In genomic region chr17:85071088-85071775, GRCm38 (mm10) we compare ENCODE assay signal across 16 mouse cellular contexts. TPM values are rescaled to one million over a fixed set of nuclear protein-coding genes. Genes with fewer than 3 reads are reported as not detected.
DNase-seq lines count a peak whose midpoint lies in the region; ATAC-seq and TF ChIP-seq lines count a peak whose summit lies in the region.
"Had no signal": no experiment of that assay in that cellular context is flagged by ENCODE, and none has a peak within 500 bp of the region (broad histone marks: within the 10 kb centered on the region; RNA-seq: fewer than 3 reads in every experiment).

No protein-coding gene starts in this region.

- H3K9ac ChIP-seq in hindbrain, postnatal 0 days (replicated peaks; ENCODE audit: low read length): no peak overlapping the region
- H3K9ac ChIP-seq in midbrain, postnatal 0 days (replicated peaks; ENCODE audit: low read length, poor library complexity, severe bottlenecking): no peak overlapping the region
- no peak overlapping the region for H3K9ac ChIP-seq in midbrain, embryonic 14.5 days (replicated peaks; ENCODE audit: low read length)
- no peak overlapping the region for H3K9ac ChIP-seq in CH12.LX (ENCODE audit: insufficient read depth, low read depth)
- H3K9ac ChIP-seq: hindbrain, embryonic 15.5 days had no signal

- WGBS in hindbrain, postnatal 0 days: 85% methylated on average over 8 of the region's 8 CpGs
- WGBS in hindbrain, embryonic 10.5 days: 93% methylated on average over 8 of the region's 8 CpGs
- WGBS in midbrain, postnatal 0 days: 93% methylated on average over 8 of the region's 8 CpGs
- WGBS in midbrain, embryonic 14.5 days: 89% methylated on average over 8 of the region's 8 CpGs
- 87% methylated on average over 8 of the region's 8 CpGs for WGBS in bone marrow, adult 2 months

- no peaks in the 10 kb centered on the region for H3K9me3 ChIP-seq in hindbrain, postnatal 0 days (ENCODE audit: low read length)
- H3K9me3 ChIP-seq in hindbrain, embryonic 10.5 days: no peaks in the 10 kb centered on the region
- H3K9me3 ChIP-seq in midbrain, postnatal 0 days (ENCODE audit: low read length): no peaks in the 10 kb centered on the region
- H3K9me3 ChIP-seq in midbrain, embryonic 14.5 days (ENCODE audit: control insufficient read depth, low read length): no peaks in the 10 kb centered on the region
- H3K9me3 ChIP-seq in CH12.LX (replicated peaks; ENCODE audit: low read length): no peaks in the 10 kb centered on the region
- H3K9me3 ChIP-seq: hindbrain, embryonic 15.5 days had no signal

- no peak for TF ChIP-seq EP300 in CH12.LX (IDR thresholded peaks at IDR 0.05; ENCODE audit: low read length)

- ATAC-seq in hindbrain, postnatal 0 days: no peak
- ATAC-seq in midbrain, postnatal 0 days (ENCODE audit: low FRiP score): no peak
- ATAC-seq in midbrain, embryonic 14.5 days (ENCODE audit: low FRiP score, low TSS enrichment): no peak
- ATAC-seq: midbrain, embryonic 16.5 days had no signal

- TF ChIP-seq RAD21 in CH12.LX (IDR thresholded peaks at IDR 0.05; ENCODE audit: low read depth, low read length): no peak

- no peak for TF ChIP-seq POLR2A in CH12.LX (IDR thresholded peaks at IDR 0.05; ENCODE audit: low read depth, low read length)
- no peak for TF ChIP-seq POLR2A in bone marrow, adult 2 months (IDR thresholded peaks at IDR 0.05; ENCODE audit: borderline replicate concordance, control insufficient read depth, low read depth, low read length)

- H3K27ac ChIP-seq in hindbrain, postnatal 0 days: no peak overlapping the region
- no peak overlapping the region for H3K27ac ChIP-seq in hindbrain, embryonic 10.5 days
- no peak overlapping the region for H3K27ac ChIP-seq in midbrain, postnatal 0 days (ENCODE audit: low read depth, low read length)
- H3K27ac ChIP-seq in midbrain, embryonic 14.5 days (replicated peaks; ENCODE audit: low read depth, low read length): no peak overlapping the region
- no peak overlapping the region for H3K27ac ChIP-seq in CH12.LX (ENCODE audit: insufficient read depth, low read depth)
- H3K27ac ChIP-seq in bone marrow, adult 2 months (ENCODE audit: control insufficient read depth, insufficient read depth, low read depth, low read length, poor library complexity): no peak overlapping the region
- H3K27ac ChIP-seq: hindbrain, embryonic 15.5 days had no signal

- no peaks in the 10 kb centered on the region for H3K4me1 ChIP-seq in hindbrain, postnatal 0 days (ENCODE audit: insufficient read depth, low read length)
- peaks cover 8% of the 10 kb centered on the region; the same call in 1 of the 2 replicates for H3K4me1 ChIP-seq in hindbrain, embryonic 10.5 days (replicated peaks)
- no peaks in the 10 kb centered on the region for H3K4me1 ChIP-seq in midbrain, postnatal 0 days (ENCODE audit: insufficient read depth, low read length)
- no peaks in the 10 kb centered on the region for H3K4me1 ChIP-seq in midbrain, embryonic 14.5 days (ENCODE audit: control insufficient read depth, insufficient read depth, low read length)
- H3K4me1 ChIP-seq in CH12.LX (ENCODE audit: control insufficient read depth in 1 of 2, insufficient read depth in 2 of 2): no peaks in the 10 kb centered on the region
- no peaks in the 10 kb centered on the region for H3K4me1 ChIP-seq in bone marrow, adult 2 months (ENCODE audit: control insufficient read depth, insufficient read depth, low read length)

- dilution Hi-C loops in CH12.LX (cut with MboI; ENCODE audit: extremely low pct_ligation_motif_present, extremely low pct_unique_long_range_greater_than_20kb, low sequenced_read_pairs): no loop called here

- peak; percentile 46 for TF ChIP-seq CTCF in hindbrain, postnatal 0 days (IDR thresholded peaks at IDR 0.05; ENCODE audit: low read depth)
- TF ChIP-seq CTCF in midbrain, postnatal 0 days (IDR thresholded peaks at IDR 0.05): peak; percentile 55
- TF ChIP-seq CTCF in CH12.LX (conservative IDR thresholded peaks at IDR 0.05 in 1 of 2, IDR thresholded peaks at IDR 0.05 in 1 of 2; ENCODE audit: low read depth in 2 of 2, low read length in 2 of 2): peak; percentile 31 to 41; a peak in 2 of 4 replicates
- TF ChIP-seq CTCF in bone marrow, adult 2 months (IDR thresholded peaks at IDR 0.05; ENCODE audit: control insufficient read depth, insufficient read depth, low read length): peak; percentile 35; the same call in 1 of the 2 replicates

- no peak for DNase-seq in hindbrain, postnatal 0 days (ENCODE audit: low spot score)
- no peak for DNase-seq in hindbrain, embryonic 10.5 days (ENCODE audit: low spot score)
- no peak for DNase-seq in midbrain, postnatal 0 days (ENCODE audit: low spot score)
- DNase-seq in midbrain, embryonic 14.5 days: no peak
- DNase-seq in CH12.LX (ENCODE audit: extremely low read depth): no peak
- DNase-seq in urinary bladder, postnatal 36 days (ENCODE audit: low spot score in 2 of 2): no peak
- DNase-seq: adrenal gland, postnatal 14 days; gastrocnemius, postnatal 25 days; left cerebral cortex, postnatal 4 days; right cerebral cortex, postnatal 25 days; thymus, postnatal 14 days had no signal

- no peak overlapping the region for H3K4me2 ChIP-seq in hindbrain, postnatal 0 days (ENCODE audit: low read depth, low read length)
- H3K4me2 ChIP-seq in midbrain, postnatal 0 days (ENCODE audit: low read depth, low read length, poor library complexity, severe bottlenecking): no peak overlapping the region
- no peak overlapping the region for H3K4me2 ChIP-seq in midbrain, embryonic 14.5 days (ENCODE audit: low read length)
- no peak overlapping the region for H3K4me2 ChIP-seq in CH12.LX (ENCODE audit: insufficient read depth, low read depth, poor library complexity, severe bottlenecking)
- H3K4me2 ChIP-seq: hindbrain, embryonic 15.5 days had no signal

- no peaks in the 10 kb centered on the region for H3K27me3 ChIP-seq in hindbrain, postnatal 0 days (ENCODE audit: insufficient read depth, low read length)
- H3K27me3 ChIP-seq in hindbrain, embryonic 10.5 days (ENCODE audit: insufficient read depth, poor library complexity, severe bottlenecking): no peaks in the 10 kb centered on the region
- H3K27me3 ChIP-seq in midbrain, postnatal 0 days (ENCODE audit: insufficient read depth, low read length): no peaks in the 10 kb centered on the region
- no peaks in the 10 kb centered on the region for H3K27me3 ChIP-seq in midbrain, embryonic 14.5 days (ENCODE audit: control insufficient read depth, insufficient read depth, low read length)
- no peaks in the 10 kb centered on the region for H3K27me3 ChIP-seq in CH12.LX (replicated peaks)
- H3K27me3 ChIP-seq: hindbrain, embryonic 15.5 days had no signal

- in situ Hi-C loops in CH12.LX (cut with MboI; ENCODE audit: low pct_ligation_motif_present, low pct_unique_long_range_greater_than_20kb, low sequenced_read_pairs): no loop called here

- no peak overlapping the region for H3K4me3 ChIP-seq in hindbrain, postnatal 0 days (ENCODE audit: low read length)
- no peak overlapping the region for H3K4me3 ChIP-seq in hindbrain, embryonic 10.5 days
- H3K4me3 ChIP-seq in midbrain, postnatal 0 days (ENCODE audit: low read depth, low read length): no peak overlapping the region
- H3K4me3 ChIP-seq in midbrain, embryonic 14.5 days (replicated peaks; ENCODE audit: low read depth, low read length): no peak overlapping the region
- no peak overlapping the region for H3K4me3 ChIP-seq in CH12.LX (replicated peaks in 1 of 3; ENCODE audit: low read depth in 2 of 3, low read length in 2 of 3, poor library complexity in 1 of 3)
- H3K4me3 ChIP-seq in bone marrow, adult 2 months (replicated peaks; ENCODE audit: control insufficient read depth, low read depth, low read length): no peak overlapping the region
- H3K4me3 ChIP-seq: erythroblast, embryonic 14.5 days; hindbrain, embryonic 15.5 days had no signal

- no peaks in the 10 kb centered on the region for H3K79me2 ChIP-seq in CH12.LX (replicated peaks; ENCODE audit: control insufficient read depth, extremely low read depth, insufficient read depth, poor library complexity, severe bottlenecking)

- H3K36me3 ChIP-seq in hindbrain, postnatal 0 days (ENCODE audit: insufficient read depth, low read length): peaks cover 48% of the 10 kb centered on the region
- H3K36me3 ChIP-seq in hindbrain, embryonic 10.5 days: peaks cover 80% of the 10 kb centered on the region
- H3K36me3 ChIP-seq in midbrain, postnatal 0 days (ENCODE audit: insufficient read depth, low read length): peaks cover 53% of the 10 kb centered on the region
- H3K36me3 ChIP-seq in midbrain, embryonic 14.5 days (ENCODE audit: control insufficient read depth, insufficient read depth, low read length): peaks cover 69% of the 10 kb centered on the region
- H3K36me3 ChIP-seq in CH12.LX (replicated peaks in 1 of 2; ENCODE audit: control insufficient read depth in 1 of 2, insufficient read depth in 1 of 2, low read length in 1 of 2): peaks cover 43 to 83% of the 10 kb centered on the region in 2 experiments

RNA-seq across cellular contexts. Expression of gene Prepl, which starts 18.8 kb away (rescaled TPM):
- 94.0 and 104 TPM in 2 replicates for total RNA-seq in hindbrain, postnatal 0 days (2014; rRNA removed)
- polyA plus RNA-seq in hindbrain, postnatal 0 days (2015; fragmentation: Nextera tagmentation; extraction: Ambion mirVana): 105 and 124 TPM in 2 replicates
- 32.1 and 42.3 TPM in 2 replicates for polyA plus RNA-seq in hindbrain, embryonic 10.5 days (2016; fragmentation: Nextera tagmentation; extraction: Ambion mirVana)
- total RNA-seq in midbrain, postnatal 0 days (2014; rRNA removed): 111 and 149 TPM in 2 replicates
- polyA plus RNA-seq in midbrain, postnatal 0 days (2015; fragmentation: Nextera tagmentation; extraction: Ambion mirVana): 150 and 151 TPM in 2 replicates
- polyA plus RNA-seq in midbrain, embryonic 14.5 days (2014; fragmentation: Nextera tagmentation; extraction: Ambion mirVana): 97.7 and 129 TPM in 2 replicates
- 8.4 and 8.5 TPM in 2 replicates for total RNA-seq in CH12.LX (2012; rRNA removed)
- total RNA-seq in CH12.LX (2014; rRNA removed): 6.0 and 7.0 TPM in 2 replicates
- polyA plus RNA-seq in CH12.LX (2012; ENCODE audit: insufficient read length, low read depth): 21.0 and 22.9 TPM in 2 replicates
- 6.0 and 11.3 TPM in 2 replicates for polyA plus RNA-seq in bone marrow, adult 2 months (2011; ENCODE audit: insufficient read depth, insufficient read length, low replicate concordance, missing spikeins)

RNA-seq across cellular contexts. Expression of gene Camkmt, which starts 19.1 kb away (rescaled TPM):
- 5.2 and 8.4 TPM in 2 replicates for total RNA-seq in hindbrain, postnatal 0 days (2014; rRNA removed)
- polyA plus RNA-seq in hindbrain, postnatal 0 days (2015; fragmentation: Nextera tagmentation; extraction: Ambion mirVana): 15.4 and 15.9 TPM in 2 replicates
- 13.6 and 14.1 TPM in 2 replicates for polyA plus RNA-seq in hindbrain, embryonic 10.5 days (2016; fragmentation: Nextera tagmentation; extraction: Ambion mirVana)
- total RNA-seq in midbrain, postnatal 0 days (2014; rRNA removed): 6.1 and 12.6 TPM in 2 replicates
- 21.4 and 21.5 TPM in 2 replicates for polyA plus RNA-seq in midbrain, postnatal 0 days (2015; fragmentation: Nextera tagmentation; extraction: Ambion mirVana)
- 19.4 and 20.8 TPM in 2 replicates for polyA plus RNA-seq in midbrain, embryonic 14.5 days (2014; fragmentation: Nextera tagmentation; extraction: Ambion mirVana)
- total RNA-seq in CH12.LX (2012; rRNA removed) (1.5 and 1.6 TPM in 2 replicates), CH12.LX (2014; rRNA removed) (1.7 and 1.8 TPM in 2 replicates)
- polyA plus RNA-seq in CH12.LX (2012; ENCODE audit: insufficient read length, low read depth): 3.5 and 4.4 TPM in 2 replicates
- 0.86 and 4.3 TPM in 2 replicates for polyA plus RNA-seq in bone marrow, adult 2 months (2011; ENCODE audit: insufficient read depth, insufficient read length, low replicate concordance, missing spikeins)

RNA-seq across cellular contexts. Expression of gene Slc3a1, which starts 43.1 kb away (rescaled TPM):
- 0.10 TPM in 1 of 2 replicates, not detected in the other for total RNA-seq in hindbrain, postnatal 0 days (2014; rRNA removed)
- polyA plus RNA-seq in hindbrain, postnatal 0 days (2015; fragmentation: Nextera tagmentation; extraction: Ambion mirVana): 0.10 and 0.19 TPM in 2 replicates
- polyA plus RNA-seq in hindbrain, embryonic 10.5 days (2016; fragmentation: Nextera tagmentation; extraction: Ambion mirVana): 0.37 and 0.44 TPM in 2 replicates
- total RNA-seq in midbrain, postnatal 0 days (2014; rRNA removed): 0.27 and 0.76 TPM in 2 replicates
- polyA plus RNA-seq in midbrain, postnatal 0 days (2015; fragmentation: Nextera tagmentation; extraction: Ambion mirVana): 0.14 and 0.16 TPM in 2 replicates
- 0.37 and 0.42 TPM in 2 replicates for polyA plus RNA-seq in midbrain, embryonic 14.5 days (2014; fragmentation: Nextera tagmentation; extraction: Ambion mirVana)
- total RNA-seq in CH12.LX (2012; rRNA removed) (0.04 TPM in 1 of 2 replicates, not detected in the other), CH12.LX (2014; rRNA removed) (not detected in 2 replicates)
- not detected in 2 replicates for polyA plus RNA-seq in CH12.LX (2012; ENCODE audit: insufficient read length, low read depth)
- 1.3 TPM in 1 of 2 replicates, not detected in the other for polyA plus RNA-seq in bone marrow, adult 2 months (2011; ENCODE audit: insufficient read depth, insufficient read length, low replicate concordance, missing spikeins)
- total RNA-seq: layer of hippocampus, postnatal 10 days had no signal
- polyA plus RNA-seq: erythroblast, embryonic 14.5 days had no signal
